In the genomic region with DNA sequence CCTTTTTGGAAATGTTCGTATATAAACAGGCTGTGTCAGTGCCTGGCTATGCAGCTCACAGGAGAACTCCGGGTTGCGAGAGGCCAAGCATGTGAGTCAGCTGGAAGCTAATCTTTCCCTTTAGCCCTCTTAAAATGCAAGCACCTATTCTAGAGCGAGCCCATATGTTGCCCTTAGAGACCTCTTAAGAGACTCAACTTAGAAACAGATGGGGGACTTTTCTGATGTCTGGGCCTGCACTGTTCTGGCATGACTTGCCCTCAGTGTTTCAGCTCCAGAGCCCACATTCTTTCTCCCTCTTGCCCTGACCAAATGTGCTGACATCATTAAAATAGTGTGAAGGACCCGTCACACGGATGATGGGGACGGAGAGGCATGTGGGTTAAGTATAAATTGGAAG, we compare ENCODE assay signal across 9 mouse cellular contexts. TPM values are rescaled to one million over a fixed set of nuclear protein-coding genes. Genes with fewer than 3 reads are reported as not detected.
DNase-seq lines count a peak whose midpoint lies in the region; ATAC-seq lines count a peak whose summit lies in the region.
"Had no signal": no experiment of that assay in that cellular context is flagged by ENCODE, and none has a peak within 500 bp of the region (broad histone marks: within the 10 kb centered on the region; RNA-seq: fewer than 3 reads in every experiment).

No protein-coding gene starts in this region.

- H3K27me3 ChIP-seq in heart, embryonic 15.5 days = no peaks in the 10 kb centered on the region
- H3K27me3 ChIP-seq in kidney, embryonic 16.5 days (ENCODE audit: insufficient read depth, low read length) = no peaks in the 10 kb centered on the region

- DNase-seq in urinary bladder, postnatal 14 days (ENCODE audit: low spot score) = peak; percentile 55
- no peak for DNase-seq in urinary bladder, postnatal 10 days (ENCODE audit: low spot score)
- peak; percentile 43 to 60 for DNase-seq in lung, adult 18-20 months
- no peak for DNase-seq in ovary, postnatal 36 days (ENCODE audit: low spot score)
- no peak for DNase-seq in kidney, adult 18-20 months
- DNase-seq: kidney, postnatal 14 days had no signal

- H3K9ac ChIP-seq in heart, embryonic 15.5 days = no peak overlapping the region
- H3K9ac ChIP-seq in kidney, embryonic 16.5 days (replicated peaks; ENCODE audit: low read length) = no peak overlapping the region

- peaks cover 33% of the 10 kb centered on the region for H3K4me1 ChIP-seq in heart, embryonic 15.5 days (replicated peaks)
- H3K4me1 ChIP-seq in kidney, embryonic 16.5 days (ENCODE audit: insufficient read depth, low read length) = peaks cover 17% of the 10 kb centered on the region

- WGBS in heart, embryonic 15.5 days = 25% methylated on average over 7 of the region's 7 CpGs
- whole genome bisulfite sequencing in kidney, embryonic 16.5 days = 47% methylated on average over 7 of the region's 7 CpGs

- peak overlapping the region; percentile 77 for H3K4me2 ChIP-seq in heart, embryonic 15.5 days
- H3K4me2 ChIP-seq in kidney, embryonic 16.5 days (replicated peaks; ENCODE audit: low read depth, low read length) = no peak overlapping the region

- no peaks in the 10 kb centered on the region for H3K36me3 ChIP-seq in heart, embryonic 15.5 days
- no peaks in the 10 kb centered on the region for H3K36me3 ChIP-seq in kidney, embryonic 16.5 days (ENCODE audit: insufficient read depth, low read length)

- peak overlapping the region; percentile 13 for H3K4me3 ChIP-seq in heart, embryonic 15.5 days
- no peak overlapping the region for H3K4me3 ChIP-seq in kidney, embryonic 16.5 days (ENCODE audit: low read length)

- peak overlapping the region; percentile 60 for H3K27ac ChIP-seq in heart, embryonic 15.5 days
- no peak overlapping the region for H3K27ac ChIP-seq in kidney, embryonic 16.5 days (ENCODE audit: low read length)

- no peaks in the 10 kb centered on the region for H3K9me3 ChIP-seq in heart, embryonic 15.5 days (replicated peaks)
- H3K9me3 ChIP-seq in kidney, embryonic 16.5 days (ENCODE audit: low read length) = no peaks in the 10 kb centered on the region

- ATAC-seq in heart, embryonic 15.5 days (replicated peaks; ENCODE audit: insufficient number of reproducible peaks, insufficient read depth, low FRiP score, low read depth) = 0 out of 2 replicates have a peak, but pooled peaks have one; percentile 15
- no peak for ATAC-seq in kidney, embryonic 16.5 days (ENCODE audit: low FRiP score, low TSS enrichment)

RNA-seq across cellular contexts. Expression of gene Qsox1, which starts 2.1 kb away (rescaled TPM):
- 23.4 and 33.2 TPM in 2 replicates for polyA plus RNA-seq in heart, embryonic 15.5 days (2015; fragmentation: Nextera tagmentation; extraction: Ambion mirVana)
- polyA plus RNA-seq in kidney, embryonic 16.5 days (2015; fragmentation: Nextera tagmentation; extraction: Ambion mirVana) = 33.3 and 34.0 TPM in 2 replicates

RNA-seq across cellular contexts. Expression of gene Lhx4, which starts 59.1 kb away (rescaled TPM):
- not detected in 2 replicates for polyA plus RNA-seq in heart, embryonic 15.5 days (2015; fragmentation: Nextera tagmentation; extraction: Ambion mirVana)
- not detected in 2 replicates for polyA plus RNA-seq in kidney, embryonic 16.5 days (2015; fragmentation: Nextera tagmentation; extraction: Ambion mirVana)
- polyA plus RNA-seq: erythroblast, embryonic 14.5 days had no signal

Comparison
In these comparisons a context has a peak if more than half of its experiments do, and no peak if none do; other contexts are left out.
1. DNase-seq: peak in urinary bladder, postnatal 14 days (single experiment) and lung, adult 18-20 months (2 of 2); none in urinary bladder, postnatal 10 days (single experiment), ovary, postnatal 36 days (single experiment) and kidney, adult 18-20 months (single experiment).